Mouse (Mus musculus) 3T3-L1 (cell line): ENCODE data around the gene Tctex1d2.
"Not testable (repeated sequence)": the region's sequence is repeated elsewhere in the genome, so short reads cannot be mapped to it uniquely, and the experiment has no call there.

Source experiments
- DNase-seq: peaks from one replicate; pipeline ENCODE4 v3.0.0-alpha.2; 2015; ENCODE audit warnings: low read depth, low spot score

The Tctex1d2 gene

DNA sequence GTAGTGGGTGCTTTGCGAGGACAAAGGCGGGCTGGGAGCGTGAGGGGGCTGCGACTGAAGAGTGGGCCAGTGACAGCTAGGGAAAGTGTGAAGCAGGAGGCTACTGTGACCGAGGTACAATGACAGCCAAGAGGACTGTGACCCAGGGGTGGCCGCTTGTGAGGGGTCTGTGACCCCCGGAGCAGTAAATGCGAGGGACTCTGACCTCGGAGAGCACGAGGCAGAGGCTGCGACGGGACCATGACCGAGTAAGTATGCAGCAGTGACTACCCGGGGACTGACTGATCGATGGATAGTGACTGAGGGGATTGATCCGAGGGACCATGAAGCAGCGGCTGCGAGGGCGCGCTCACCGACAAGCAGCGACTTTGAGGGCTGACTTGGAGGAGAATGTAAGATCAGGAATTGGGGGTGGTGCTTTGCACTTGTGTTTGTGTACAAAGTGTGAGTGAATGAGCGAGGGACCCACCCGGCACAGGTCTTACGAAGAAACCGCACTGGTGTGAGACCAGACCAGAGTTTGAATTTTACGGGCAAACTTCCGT lies 11.6 kb downstream of the Tctex1d2 start:
- no peak for DNase-seq

DNA sequence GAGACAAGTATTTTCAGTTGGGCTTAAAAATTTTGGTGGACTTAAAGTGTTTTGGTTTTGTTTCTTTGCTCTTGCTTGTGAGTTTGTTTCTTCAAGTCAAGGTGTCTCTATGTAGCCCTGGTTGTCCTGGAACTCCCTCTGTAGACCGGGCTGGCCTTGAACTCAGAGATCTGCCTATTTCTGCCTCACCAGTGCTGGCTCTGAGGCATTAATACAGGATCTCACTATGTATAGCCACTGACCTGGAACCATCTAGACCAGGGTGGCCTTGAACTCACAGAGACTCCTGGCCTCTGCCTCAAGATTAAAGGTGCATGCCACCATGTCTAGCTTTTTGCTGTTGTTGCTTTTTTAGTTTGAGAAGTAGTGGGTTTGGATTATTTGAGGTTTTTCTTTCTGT lies 12.4 kb downstream of the Tctex1d2 start:
- no peak for DNase-seq

DNA sequence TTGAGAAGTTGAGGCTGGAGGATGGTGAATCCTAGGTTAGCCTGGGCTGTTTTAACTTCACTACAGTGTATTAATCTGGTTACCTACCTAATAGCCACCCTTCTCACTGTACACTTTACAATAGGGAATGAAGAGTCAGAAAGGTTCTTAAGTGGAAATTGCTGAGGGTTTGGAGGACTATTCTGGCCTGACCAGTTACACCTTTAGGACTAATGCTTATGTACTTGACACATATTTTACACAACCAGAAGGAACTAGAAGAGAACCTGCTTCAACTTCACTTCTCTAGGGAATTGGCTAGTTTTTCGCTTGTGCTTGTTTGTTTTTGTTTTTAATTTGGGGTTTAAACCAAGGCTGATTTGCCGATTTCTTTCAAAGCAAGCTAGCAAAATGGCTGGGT lies 13.6 kb downstream of the Tctex1d2 start:
- DNase-seq = no peak

DNA sequence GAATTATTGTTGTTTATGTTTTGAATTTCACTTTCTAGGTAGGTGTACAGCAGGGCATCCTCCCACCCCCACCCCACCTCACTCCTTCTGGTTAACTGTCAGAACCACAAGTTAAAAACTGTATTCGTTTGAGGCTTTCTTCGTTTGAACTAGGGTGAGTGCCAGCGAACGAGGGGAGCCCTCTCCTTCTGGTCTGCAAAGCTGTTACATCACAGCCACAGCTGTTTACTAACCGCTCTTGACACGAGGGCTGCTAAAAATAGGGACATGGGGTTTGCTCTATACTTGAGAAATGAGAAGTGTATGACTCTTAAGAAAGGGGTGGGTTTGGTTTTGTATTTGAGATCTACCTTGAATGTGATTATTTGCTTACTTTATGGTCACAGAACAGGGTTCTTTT lies 14.6 kb downstream of the Tctex1d2 start:
- no peak for DNase-seq

DNA sequence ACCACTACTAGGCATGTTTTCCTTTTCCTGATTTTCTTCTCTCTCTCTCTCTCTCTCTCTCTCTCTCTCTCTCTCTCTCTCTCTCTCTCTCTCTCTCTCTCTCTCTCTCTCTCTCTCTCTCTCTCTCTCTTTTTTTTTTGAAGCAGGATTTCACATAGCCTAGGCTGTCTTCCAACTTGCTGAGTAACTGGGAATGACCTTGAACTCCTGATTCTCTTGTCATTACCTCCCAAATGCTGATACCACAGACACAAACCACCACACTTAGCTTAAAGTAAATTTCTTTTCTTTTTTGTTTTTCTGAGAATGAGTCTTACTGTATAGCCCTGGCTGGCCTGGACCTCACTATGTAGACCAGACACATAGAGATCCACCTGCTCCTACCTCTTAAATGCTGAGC lies 15.2 kb downstream of the Tctex1d2 start:
- peak; percentile 29 for DNase-seq

DNA sequence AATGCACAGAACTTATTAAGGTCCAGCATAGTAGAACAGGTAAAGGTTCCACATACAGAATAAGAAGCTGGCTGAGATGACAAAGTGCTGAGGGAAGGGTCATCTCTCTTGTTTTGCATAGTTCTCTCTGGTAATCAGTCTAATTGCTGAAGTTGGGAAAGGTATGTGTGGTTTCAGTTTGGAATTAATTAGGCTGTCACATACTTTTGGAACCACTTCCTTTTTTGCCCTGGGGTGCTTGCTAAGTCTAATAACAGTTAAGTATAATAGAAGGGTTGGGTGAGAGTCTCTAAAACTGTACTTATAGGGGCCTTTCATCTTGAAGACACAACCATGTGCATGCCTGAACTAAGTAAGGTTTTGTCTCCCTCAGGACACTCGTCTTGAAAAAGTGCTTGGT lies 17.2 kb downstream of the Tctex1d2 start:
- DNase-seq = no peak

DNA sequence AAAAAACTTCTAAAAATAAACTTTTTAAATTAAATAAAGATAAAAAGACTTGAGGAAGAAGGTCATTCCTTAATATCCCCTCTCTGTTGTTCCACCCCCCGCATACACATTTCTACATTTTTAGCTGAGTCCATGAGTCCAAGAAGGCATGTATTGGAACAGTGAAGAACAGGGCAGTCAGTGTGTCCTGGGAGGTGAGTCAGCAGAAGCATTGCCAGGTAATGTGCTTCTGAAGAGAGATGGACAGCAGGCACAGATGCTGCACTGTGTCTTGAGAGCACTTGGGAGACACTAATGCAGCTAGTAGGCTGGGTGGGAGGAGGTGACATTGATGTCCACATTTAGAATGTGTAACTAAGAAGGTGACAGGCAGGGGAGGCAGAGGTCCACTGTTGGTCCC lies 17.8 kb downstream of the Tctex1d2 start:
- peak; percentile 37 for DNase-seq

DNA sequence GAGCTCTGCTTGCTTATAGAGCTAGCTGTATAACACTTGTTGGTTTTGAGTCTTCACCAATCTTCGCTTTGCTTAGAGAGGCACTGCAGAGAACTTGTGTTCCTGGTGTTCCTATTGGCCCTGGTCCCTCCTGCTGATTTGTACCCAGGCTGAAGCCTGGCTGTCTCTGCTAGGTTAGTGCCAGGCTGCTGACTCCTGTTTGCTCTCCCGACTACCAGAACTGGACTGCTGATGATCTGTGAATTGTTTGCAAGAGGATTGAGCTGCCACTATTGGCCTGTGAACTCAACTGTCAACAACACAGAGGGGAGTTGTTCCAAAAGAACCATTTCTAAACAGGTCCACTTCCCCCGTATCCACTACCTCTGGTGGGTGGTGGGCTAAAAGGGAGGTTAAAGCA lies 21.9 kb downstream of the Tctex1d2 start:
- DNase-seq = no peak

DNA sequence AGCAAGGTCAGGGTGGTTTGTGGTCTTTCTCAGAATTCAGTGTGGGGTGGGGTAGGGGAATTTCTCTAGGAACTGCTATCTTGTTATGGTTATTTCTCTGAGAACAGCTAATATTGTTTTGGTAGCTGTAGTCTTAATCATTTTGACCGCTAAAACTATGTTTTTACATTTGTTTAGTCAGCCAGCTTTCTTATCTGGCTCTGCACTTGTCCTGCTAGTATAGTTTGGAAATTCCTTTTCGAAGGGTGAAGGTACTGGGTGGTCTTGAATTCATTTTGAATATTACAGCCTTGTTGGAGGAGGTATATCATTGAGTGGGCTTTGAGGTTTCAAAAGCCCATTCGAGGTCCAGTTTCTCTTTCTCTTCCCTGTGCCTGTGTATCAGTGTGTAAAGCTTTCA lies 25.1 kb downstream of the Tctex1d2 start:
- not testable (repeated sequence) for DNase-seq

DNA sequence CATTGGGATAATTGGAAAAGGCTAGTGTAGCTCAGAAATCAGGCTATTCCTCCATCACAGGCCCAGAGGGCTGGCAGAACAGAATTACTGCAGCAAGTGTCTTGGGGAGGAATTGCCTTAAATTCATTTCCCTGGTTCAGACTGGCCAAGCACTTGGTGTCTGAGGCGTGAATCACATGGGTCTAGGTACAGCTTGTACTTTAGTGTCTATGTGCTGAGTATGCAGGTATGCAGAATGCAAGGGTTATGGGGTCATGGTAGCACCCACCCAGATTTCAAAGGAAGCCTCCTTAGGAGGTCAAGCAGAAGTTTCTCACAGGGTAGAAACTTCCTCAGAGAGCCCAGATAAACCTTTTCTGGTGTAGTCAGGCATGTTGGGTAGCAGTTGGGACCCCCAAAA lies 26.1 kb downstream of the Tctex1d2 start:
- DNase-seq = no peak

DNA sequence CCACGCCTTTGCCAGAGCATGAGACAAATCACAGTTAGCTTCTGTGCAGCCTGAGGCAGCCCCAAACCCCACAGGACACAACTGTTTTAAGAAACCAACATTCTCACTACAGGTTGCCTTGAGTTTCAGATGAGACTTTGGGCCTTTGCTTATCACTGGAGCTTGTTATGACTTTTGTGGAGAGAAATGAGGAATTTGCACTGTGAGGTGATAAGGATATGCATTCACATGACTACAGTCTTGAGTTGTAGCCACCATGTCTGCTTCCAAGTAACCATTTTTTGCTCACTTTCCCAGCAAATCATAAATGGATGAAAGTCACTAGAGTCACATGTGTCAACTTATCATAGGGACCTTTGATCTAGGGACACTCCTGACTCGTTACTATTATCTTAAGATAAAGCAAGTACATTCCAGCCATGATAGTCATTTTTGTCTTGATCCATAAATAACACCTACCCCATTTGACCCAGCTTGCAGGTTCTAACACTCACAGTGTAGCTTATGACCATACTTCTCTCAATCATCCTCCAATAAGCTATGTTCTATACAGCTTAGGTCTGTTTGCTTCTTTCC lies 27.1 kb downstream of the Tctex1d2 start:
- DNase-seq = no peak

DNA sequence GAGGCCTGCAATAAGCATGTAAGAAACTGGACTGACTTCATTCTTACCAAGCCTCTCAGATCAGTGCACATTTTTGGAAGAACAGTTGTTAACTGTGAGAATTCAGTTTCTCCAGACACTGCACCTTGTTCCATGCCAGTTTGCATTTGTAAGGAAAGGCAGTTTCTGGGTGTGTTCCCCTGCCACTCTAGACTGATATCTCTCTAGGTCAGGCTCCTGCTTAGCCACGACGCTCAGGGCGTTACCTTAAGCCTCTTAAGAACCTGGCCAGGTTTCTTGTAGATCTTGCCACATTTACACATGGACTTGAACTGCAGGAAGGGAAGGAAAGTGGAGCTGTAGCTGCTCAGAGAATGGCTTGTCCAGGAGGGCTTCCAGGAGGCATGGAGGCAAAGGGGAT lies 30.2 kb downstream of the Tctex1d2 start:
- no peak for DNase-seq

DNA sequence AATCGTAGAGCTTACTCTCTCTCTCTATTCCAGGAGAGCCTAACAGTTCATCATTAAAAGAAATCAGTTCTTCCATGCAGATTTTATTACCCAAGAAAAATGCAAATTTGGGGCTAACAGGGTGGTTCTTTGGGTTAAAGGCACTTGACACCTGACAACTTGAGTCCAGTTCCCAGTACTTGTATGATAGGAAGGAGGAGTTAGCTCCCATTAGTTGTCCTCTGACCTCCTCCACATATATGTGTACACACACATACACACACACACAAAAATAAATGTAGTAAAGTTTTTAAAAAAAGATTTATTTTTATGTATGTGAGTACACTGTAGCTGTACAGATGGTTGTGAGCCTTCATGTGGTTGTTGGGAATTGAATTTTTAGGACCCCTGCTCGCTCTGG lies 30.6 kb downstream of the Tctex1d2 start:
- no peak for DNase-seq

DNA sequence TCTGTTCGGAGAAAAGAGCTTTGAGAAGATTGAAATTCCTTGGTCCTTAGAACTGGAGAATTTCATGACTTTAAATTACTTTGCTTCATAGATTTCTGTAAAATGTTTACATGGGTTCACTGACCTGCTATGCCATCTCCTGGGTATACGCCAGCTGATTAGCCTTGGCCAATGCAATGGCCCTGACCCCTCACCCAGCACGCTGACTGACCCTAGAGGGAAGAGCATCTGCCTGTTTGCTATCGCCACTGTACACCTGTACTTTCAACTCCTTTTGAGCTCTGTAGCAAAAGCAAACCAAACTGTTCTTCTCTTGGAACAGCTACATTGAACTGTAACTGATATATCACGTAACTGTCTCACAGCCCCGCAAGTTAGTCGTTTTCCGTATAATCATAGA lies 33.6 kb downstream of the Tctex1d2 start:
- no peak for DNase-seq

DNA sequence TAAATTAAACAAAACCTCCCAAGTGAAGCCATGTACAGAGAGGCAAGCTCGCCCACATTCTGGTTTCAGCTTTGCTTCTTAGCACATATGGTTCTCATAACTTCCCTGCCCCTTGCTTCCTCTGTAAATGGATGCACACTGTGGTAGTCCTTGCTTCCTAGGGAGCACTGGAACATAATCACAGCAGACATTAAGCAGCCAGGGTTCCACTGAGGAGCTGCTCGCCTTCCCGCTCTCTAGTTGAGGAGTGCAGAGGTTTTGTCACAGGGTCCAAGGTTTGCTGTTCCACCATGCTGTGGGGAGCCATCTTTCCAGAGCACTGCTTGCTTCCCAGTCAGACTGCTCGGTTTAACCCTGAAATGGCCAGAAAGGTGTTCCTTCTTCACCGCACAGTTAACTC lies 35.1 kb downstream of the Tctex1d2 start:
- DNase-seq = no peak

DNA sequence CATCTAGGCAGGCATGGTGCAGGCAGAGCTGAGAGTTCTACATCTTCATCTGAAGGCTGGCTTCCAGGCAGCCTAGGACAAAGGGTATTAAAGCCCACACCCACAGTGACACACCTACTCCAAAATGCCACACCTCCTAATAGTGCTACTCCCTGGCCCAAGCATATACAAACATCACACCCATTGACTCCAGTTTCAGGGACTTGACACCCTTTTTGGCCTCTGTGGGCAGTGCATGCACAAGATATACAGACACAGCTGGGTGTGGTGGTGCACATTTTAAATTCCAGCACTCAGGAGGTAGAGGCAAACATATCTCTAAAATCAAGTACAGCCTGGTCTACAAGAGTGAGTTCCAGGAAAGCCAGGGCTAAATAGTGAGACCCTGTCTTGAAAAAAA lies 36.6 kb downstream of the Tctex1d2 start:
- no peak for DNase-seq

DNA sequence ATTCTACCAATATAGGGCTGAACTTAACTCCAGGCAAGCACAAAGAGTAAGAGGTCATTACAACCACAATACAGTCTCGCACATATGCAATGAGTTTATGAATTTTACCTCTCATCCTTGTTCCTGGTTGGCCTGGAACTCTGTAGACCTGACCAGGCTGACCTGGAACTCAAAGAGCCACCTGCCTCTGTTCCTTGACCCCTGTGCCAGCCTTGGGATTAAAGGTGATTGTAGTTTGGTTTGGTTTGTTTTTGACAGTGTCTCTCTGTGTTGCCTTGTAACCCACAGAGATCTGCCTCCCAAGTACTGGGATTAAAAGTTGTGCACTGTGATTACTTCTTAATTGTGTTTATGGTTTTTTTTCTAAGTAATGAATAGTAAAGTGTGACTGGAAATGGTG lies 37.3 kb downstream of the Tctex1d2 start:
- no peak for DNase-seq

DNA sequence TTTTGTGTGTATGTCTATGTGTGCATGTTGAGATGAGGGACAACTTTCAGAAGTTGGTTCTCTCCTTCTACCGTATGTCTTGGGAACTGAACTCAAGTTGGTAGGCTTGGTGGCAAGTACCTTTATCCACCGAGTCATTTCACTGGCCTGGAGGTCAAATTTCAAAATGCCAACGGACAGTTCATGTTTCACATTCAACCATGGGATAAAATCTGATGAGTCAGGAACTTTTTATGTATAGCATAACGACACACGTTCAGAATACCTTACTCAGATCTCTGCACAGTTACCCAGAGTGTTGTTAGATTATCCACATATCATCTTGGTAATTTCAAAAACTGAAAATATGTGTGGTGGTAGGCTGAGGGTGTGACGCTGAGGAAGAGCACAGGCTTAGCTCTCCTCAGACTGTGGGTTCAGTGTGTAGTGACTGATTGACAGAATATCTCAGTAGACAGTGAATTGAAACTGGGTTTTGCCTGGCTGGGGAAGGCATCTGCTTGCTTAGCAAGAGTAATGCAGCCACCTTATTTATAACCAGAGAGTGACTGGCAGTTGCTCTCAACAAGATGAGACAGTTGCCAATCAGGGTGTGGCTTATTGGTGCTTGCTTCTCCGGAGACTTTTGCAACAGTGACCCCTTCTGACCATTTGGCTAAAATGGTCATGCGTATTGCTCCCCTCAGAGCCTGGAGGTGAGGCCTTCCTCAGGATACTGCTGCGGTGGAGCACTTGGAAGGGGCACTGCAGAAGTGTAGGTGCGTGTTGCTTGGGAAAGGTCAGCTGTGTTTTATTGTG lies 38.3 kb downstream of the Tctex1d2 start:
- peak; percentile 88 for DNase-seq

DNA sequence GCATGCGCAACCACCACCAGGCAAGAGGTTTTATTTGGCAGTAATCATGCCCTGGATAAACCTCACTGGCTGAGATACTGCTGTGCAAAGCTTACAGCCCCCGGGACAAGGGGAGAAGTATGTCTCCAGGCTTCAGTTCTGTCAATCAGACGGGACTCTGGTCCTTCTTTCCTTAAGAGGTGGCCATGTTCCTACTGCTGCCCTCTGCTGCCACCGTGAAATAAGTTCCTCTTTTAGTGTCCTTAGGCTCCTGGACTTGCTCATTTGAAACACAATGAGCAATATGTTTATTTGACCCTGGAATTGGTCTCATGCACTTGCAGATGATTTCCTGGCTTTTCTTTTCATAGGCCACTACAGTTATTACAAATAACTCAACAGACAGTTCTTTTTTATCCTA lies 41.0 kb downstream of the Tctex1d2 start:
- peak; percentile 28 for DNase-seq

DNA sequence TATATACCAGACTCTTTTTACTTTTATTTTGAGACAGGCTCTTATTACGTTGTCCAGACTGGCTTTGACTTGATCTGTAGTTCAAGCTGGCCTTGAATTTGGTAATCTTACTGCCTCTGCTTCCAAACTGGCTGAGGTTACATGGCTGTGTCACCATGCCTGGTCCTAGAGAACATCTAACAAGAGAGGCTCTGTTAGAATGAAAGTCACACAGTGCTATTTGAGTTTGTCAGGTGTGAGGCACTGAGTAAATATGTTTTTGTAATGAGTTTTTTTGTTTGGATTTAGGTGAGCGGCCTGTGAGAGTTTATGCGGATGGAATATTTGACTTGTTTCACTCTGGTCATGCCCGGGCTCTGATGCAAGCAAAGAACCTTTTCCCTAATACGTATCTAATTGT lies 42.2 kb downstream of the Tctex1d2 start:
- DNase-seq = no peak

DNA sequence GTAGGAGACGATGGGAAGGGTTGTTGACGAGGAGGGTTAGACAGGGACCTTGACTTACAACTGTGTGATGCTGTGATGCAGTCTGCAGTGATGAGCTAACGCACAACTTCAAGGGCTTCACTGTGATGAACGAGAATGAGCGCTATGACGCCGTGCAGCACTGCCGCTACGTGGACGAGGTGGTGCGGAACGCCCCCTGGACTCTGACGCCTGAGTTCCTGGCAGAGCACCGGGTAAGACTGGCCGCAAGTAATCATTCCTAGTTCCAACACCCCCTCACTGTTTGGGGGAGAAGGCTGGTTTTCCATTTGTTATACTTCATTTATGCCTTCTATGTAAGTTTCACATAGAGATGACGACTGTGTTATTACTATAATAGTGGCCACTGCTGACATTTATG lies 43.4 kb downstream of the Tctex1d2 start:
- DNase-seq = no peak

DNA sequence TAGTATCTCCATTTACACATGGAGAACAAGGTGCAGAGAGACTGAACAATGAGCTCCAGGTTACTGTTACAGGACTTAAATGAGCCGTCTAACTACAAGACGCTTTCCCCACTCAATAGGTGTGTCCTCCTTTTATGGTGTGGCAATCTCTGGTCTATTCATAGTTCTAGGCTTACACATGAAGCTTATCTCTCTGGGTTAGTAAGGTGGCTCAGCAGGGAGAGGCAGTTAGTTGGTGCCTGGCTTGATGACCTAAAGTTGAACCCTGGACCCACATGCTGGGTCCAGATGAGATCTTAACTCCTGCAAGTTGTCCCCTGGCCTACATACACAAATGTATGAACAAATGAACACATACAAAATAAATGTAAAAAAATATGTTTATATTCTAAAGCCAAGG lies 43.9 kb downstream of the Tctex1d2 start:
- DNase-seq = no peak

DNA sequence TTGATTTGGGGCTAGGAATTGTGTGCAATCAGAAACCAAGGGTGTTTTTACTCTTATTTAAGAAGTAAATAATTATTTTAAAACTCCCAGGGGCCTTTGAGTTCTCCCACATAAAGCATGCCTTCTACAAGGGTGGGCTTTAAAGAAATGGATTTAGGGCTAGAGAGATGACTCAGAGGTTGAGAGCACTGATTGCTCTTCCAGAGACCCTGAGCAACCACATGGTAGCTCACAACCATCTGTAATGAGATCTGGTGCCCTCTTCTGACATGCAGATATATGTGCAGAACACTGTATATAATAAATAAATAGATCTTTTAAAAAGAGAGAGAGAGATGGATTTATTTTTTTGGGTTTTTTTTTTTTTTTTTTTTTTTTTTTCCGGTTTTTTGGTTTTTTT lies 45.4 kb downstream of the Tctex1d2 start:
- DNase-seq = peak; percentile 57
